Mouse (Mus musculus) forebrain, postnatal 0 days (tissue): ENCODE measurements around the gene Diexf. TPM values are rescaled to one million over a fixed set of nuclear protein-coding genes. Genes with fewer than 3 reads are reported as not detected.

Experiments
- ATAC-seq: fragments of 200-750 bp; cut with Nextera tagmentation; 2 replicates; pipeline ENCODE4 v1.8.0; 2017; ENCODE audit warnings: mild to moderate bottlenecking, moderate library complexity
- DNase-seq: peaks from one replicate; pipeline ENCODE4 v3.0.0-alpha.2; 2015
- H3K27ac ChIP-seq: fragments of 300-500 bp; sonication (generic); 2 replicates; pipeline ENCODE4 v1.5.1; 2014; ENCODE audit warnings: low read depth, mild to moderate bottlenecking, antibody characterized with exemption, low read length, moderate library complexity, mixed read lengths
- H3K27me3 ChIP-seq: fragments of 300-500 bp; sonication (generic); 2 replicates; pipeline ENCODE4 v1.6.1; 2014; ENCODE audit warnings: mild to moderate bottlenecking, low read length, mixed read lengths; ENCODE audit not compliant: insufficient read depth
- H3K36me3 ChIP-seq: fragments of 300-500 bp; sonication (generic); 2 replicates; pipeline ENCODE4 v1.6.1; 2014; ENCODE audit warnings: mild to moderate bottlenecking, moderate library complexity; ENCODE audit not compliant: insufficient read depth
- H3K4me1 ChIP-seq: fragments of 300-500 bp; sonication (generic); 2 replicates; pipeline ENCODE4 v1.6.1; 2014; ENCODE audit warnings: antibody characterized with exemption; ENCODE audit not compliant: insufficient read depth
- H3K4me2 ChIP-seq: fragments of 300-500 bp; sonication (generic); 2 replicates; pipeline ENCODE4 v1.6.1; 2014; ENCODE audit warnings: low read depth, mild to moderate bottlenecking, moderate library complexity
- H3K4me3 ChIP-seq: fragments of 300-500 bp; sonication (generic); 2 replicates; pipeline ENCODE4 v1.5.1; 2014; ENCODE audit warnings: low read depth, low read length, mixed read lengths
- H3K9ac ChIP-seq: fragments of 300-500 bp; sonication (generic); 2 replicates; pipeline ENCODE4 v1.6.1; 2014; ENCODE audit warnings: mild to moderate bottlenecking
- H3K9me3 ChIP-seq: fragments of 300-500 bp; sonication (generic); 2 replicates; pipeline ENCODE4 v1.6.1; 2016; ENCODE audit warnings: low read length
- CTCF ChIP-seq: sonication (generic); IDR thresholded peaks from 2 replicates; pipeline ENCODE4 v1.5.1; 2016; ENCODE audit warnings: antibody characterized with exemption, control low read depth, low read depth
- WGBS: fragments of 180-500 bp; shearing (Covaris S2); extraction: QIAGEN DNeasy Blood & Tissue Kit; methylation state at CpG from one replicate; pipeline ENCODE4 v1.1.7; 2014; 5-methylcytosine and 5-hydroxymethylcytosine counted together
- polyA plus RNA-seq: library from polyadenylated mRNA; unstranded; fragments of >200 nt; fragmentation: Nextera tagmentation; extraction: Ambion mirVana; gene quantifications from 2 replicates; pipeline ENCODE4 v1.2.1, GENCODE M21; 2015
- total RNA-seq: library from RNA; depleted of rRNA; stranded (reverse); fragments of >200 nt; gene quantifications from 2 replicates; pipeline ENCODE4 v1.2.3, GENCODE M21; 2014

The Diexf gene
- total and polyA plus RNA-seq, 2 experiments from 2014 or later: 6.2 to 18.6 TPM

DNA sequence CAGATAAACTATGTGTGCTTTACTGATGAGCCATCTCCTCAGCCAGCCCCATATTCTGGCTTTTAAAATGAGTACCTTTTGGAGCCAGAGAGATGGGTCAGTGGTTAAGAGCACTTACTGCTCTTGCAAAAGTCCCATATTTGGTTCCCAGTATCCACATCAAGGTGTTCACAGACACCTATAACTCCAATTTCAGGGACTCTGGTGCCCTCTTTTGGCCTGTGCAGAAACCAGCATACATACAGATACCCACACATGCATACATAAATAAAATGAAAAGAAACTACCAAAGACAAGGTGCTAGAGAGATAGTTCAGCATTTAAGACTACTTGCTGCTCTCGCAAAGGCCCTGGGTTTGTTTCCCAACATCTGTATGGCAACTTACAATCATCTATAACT lies 46.1 kb downstream of the Diexf start:
- ATAC-seq (no peak), DNase-seq (no peak)
- no peak overlapping the region for H3K4me3 ChIP-seq
- 0 out of 2 replicates have a peak, but pooled peaks cover 3% of the 10 kb centered on the region for H3K4me1 ChIP-seq
- no peaks in the 10 kb centered on the region for H3K27me3 ChIP-seq
- H3K27ac ChIP-seq: no peak overlapping the region
- H3K36me3 ChIP-seq: no peaks in the 10 kb centered on the region
- TF ChIP-seq CTCF: no peak
- 88% methylated on average over 1 of the region's 1 CpGs for WGBS
- no peaks in the 10 kb centered on the region for H3K9me3 ChIP-seq
- H3K4me2 ChIP-seq: no peak overlapping the region
- H3K9ac ChIP-seq: no peak overlapping the region

DNA sequence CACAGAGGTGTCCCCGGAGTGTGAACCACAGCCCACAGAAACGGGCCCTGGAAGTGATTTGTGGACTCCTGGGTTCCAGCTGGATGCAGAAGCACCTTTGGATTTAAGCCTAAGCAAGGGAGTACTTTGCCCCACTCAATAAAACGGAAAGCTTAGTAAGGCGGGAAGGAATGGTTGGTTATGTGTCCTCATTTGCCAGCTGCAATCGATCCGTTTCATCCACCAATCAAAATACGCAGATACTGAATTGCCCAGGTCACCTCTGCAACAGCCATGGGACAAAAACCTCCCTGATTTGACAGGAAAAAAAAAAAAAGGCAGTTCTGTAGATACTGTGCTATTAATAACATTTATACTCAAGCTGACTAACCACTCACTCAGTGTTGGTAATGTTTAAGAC lies 47.0 kb downstream of the Diexf start:
- no peak overlapping the region for H3K27ac ChIP-seq
- 0 out of 2 replicates have a peak, but pooled peaks cover 3% of the 10 kb centered on the region for H3K4me1 ChIP-seq
- H3K9me3 ChIP-seq: no peaks in the 10 kb centered on the region
- H3K36me3 ChIP-seq: no peaks in the 10 kb centered on the region
- WGBS: 58% methylated on average over 7 of the region's 7 CpGs
- no peak for DNase-seq
- ATAC-seq: no peak
- TF ChIP-seq CTCF: no peak
- H3K4me2 ChIP-seq: no peak overlapping the region
- H3K4me3 ChIP-seq: no peak overlapping the region
- no peak overlapping the region for H3K9ac ChIP-seq
- no peaks in the 10 kb centered on the region for H3K27me3 ChIP-seq

DNA sequence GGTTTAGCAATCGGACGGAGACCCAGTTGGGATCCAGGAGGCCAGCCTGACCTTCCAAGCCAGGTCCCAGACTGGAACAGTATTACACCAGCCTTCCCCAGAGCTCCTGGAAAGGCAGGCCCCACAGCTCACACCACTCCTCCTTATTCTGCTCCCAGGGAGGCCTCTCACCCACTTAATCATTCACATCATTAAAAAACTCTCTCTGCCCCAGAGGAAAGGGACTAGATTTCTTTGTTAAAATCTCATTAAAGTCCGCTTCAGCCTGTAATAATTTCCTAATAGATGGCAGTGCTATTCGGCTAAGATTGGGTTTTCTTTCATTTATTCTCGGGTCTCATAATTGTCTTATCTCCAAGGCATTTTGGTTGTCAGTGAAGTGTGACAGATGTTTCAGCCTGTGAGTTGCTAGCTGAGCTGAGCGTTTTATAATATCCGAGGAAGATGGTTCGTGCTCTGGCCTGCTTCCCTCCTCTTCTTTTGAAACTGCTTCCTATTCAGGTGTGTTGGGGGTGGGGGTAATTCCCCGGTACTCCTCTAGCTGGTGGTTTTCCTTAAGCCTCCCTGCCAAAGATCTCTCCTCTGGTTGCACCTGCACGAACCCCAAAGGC lies 47.7 kb downstream of the Diexf start:
- Histone ChIP-seq H3K27me3 (no peaks in the 10 kb centered on the region), H3K27ac (no peak overlapping the region), H3K9me3 (no peaks in the 10 kb centered on the region), H3K36me3 (no peaks in the 10 kb centered on the region), H3K4me3 (no peak overlapping the region), H3K4me1 (0 out of 2 replicates have a peak, but pooled peaks cover 3% of the 10 kb centered on the region), H3K4me2 (no peak overlapping the region), H3K9ac (no peak overlapping the region)
- DNase-seq (no peak), ATAC-seq (peak; percentile 35; the same call in 1 of the 2 replicates)
- TF ChIP-seq CTCF: no peak
- WGBS: 17% methylated on average over 10 of the region's 10 CpGs

DNA sequence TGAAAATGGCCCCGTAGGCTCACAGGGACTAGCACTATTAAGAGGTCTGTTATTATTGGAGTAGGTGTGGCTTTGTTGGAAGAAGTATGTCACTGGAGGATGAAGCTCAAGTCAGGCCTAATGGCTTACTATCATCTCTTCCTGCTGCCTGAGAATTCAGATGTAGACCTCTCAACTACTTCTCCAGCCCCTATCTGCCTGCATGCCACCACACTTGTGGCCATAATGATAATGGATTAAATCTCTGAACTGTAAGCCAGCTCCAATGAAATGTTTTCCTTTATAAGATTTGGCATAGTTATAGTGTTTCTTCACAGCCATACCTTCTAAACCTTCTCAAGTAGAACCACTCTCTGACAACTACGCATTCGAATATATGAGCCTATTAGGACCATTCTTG lies 67.5 kb downstream of the Diexf start:
- WGBS: 88% methylated on average over 3 of the region's 3 CpGs
- TF ChIP-seq CTCF: no peak
- no peaks in the 10 kb centered on the region for H3K36me3 ChIP-seq
- no peak overlapping the region for H3K9ac ChIP-seq
- H3K4me2 ChIP-seq: no peak overlapping the region
- no peaks in the 10 kb centered on the region for H3K27me3 ChIP-seq
- H3K4me3 ChIP-seq: no peak overlapping the region
- no peak for DNase-seq
- no peak for ATAC-seq
- no peaks in the 10 kb centered on the region for H3K9me3 ChIP-seq
- H3K27ac ChIP-seq: no peak overlapping the region
- H3K4me1 ChIP-seq: no peaks in the 10 kb centered on the region

DNA sequence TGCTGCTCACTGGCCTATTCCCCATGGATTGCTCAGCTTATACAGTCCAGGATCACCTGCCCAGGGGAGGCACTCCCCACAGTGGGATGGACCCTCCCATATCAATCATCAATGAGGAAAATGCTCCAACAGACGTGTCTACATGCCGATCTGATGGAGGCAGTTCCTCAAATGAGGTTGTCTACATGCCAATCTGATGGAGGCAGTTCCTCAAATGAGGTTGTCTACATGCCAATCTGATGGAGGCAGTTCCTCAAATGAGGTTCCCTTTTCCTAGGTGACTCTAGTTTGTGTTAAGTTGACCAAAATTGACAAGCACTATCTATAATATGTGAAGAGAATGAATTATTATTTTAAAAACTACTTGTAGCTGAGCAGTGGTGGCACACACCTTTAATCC lies 69.9 kb downstream of the Diexf start:
- Histone ChIP-seq H3K4me2 (no peak overlapping the region), H3K9ac (no peak overlapping the region), H3K9me3 (no peaks in the 10 kb centered on the region), H3K27me3 (no peaks in the 10 kb centered on the region), H3K4me3 (no peak overlapping the region), H3K27ac (no peak overlapping the region), H3K4me1 (no peaks in the 10 kb centered on the region), H3K36me3 (no peaks in the 10 kb centered on the region)
- ATAC-seq (no peak), DNase-seq (no peak)
- 76% methylated on average over 2 of the region's 2 CpGs for WGBS
- no peak for TF ChIP-seq CTCF

DNA sequence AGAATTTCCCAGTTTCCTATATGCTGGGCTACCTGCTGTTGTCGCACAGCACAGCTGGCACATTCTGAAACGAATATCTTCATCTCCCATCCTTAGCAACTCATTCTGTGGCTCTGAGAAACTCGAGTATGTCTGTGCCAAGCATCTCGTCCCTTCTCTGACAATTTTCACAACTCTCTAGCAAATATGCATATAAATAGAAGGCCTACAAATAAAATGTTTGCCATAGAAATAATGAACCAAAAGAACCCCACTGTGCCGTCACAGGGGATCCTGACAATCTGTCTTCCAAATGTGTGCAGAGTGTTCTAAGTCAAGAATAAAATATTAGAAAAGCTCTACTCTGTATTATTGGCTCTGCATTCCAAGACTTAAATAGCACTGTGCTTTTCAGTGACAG lies 70.5 kb downstream of the Diexf start:
- H3K4me2 ChIP-seq: no peak overlapping the region
- ATAC-seq (no peak), DNase-seq (peak; percentile 24)
- H3K27me3 ChIP-seq: no peaks in the 10 kb centered on the region
- 53% methylated on average over 5 of the region's 5 CpGs for WGBS
- H3K36me3 ChIP-seq: no peaks in the 10 kb centered on the region
- H3K4me1 ChIP-seq: no peaks in the 10 kb centered on the region
- H3K4me3 ChIP-seq: no peak overlapping the region
- H3K27ac ChIP-seq: no peak overlapping the region
- no peak for TF ChIP-seq CTCF
- H3K9ac ChIP-seq: no peak overlapping the region
- H3K9me3 ChIP-seq: no peaks in the 10 kb centered on the region

DNA sequence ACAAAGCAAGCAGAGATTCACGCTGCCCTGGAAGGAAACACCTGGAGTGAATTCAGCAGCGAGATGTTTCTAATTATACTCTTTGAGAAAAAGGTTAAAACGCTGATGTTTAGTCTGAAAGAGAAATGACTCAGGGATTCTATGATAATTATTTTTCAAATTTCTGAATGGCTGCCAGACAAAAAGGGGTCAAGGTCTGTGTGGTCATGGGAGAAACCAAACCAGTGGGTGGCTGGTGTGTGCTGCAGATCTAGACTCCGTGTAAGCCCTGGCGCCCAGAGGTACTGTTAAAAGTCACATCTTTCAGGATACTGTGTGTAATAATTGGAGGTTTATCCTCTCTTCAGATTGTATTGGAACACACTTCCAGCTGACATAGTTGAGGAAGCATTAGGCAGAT lies 75.7 kb downstream of the Diexf start:
- Histone ChIP-seq H3K9me3 (no peaks in the 10 kb centered on the region), H3K4me1 (no peaks in the 10 kb centered on the region), H3K27ac (no peak overlapping the region), H3K4me3 (no peak overlapping the region), H3K36me3 (no peaks in the 10 kb centered on the region), H3K4me2 (no peak overlapping the region), H3K27me3 (no peaks in the 10 kb centered on the region), H3K9ac (no peak overlapping the region)
- WGBS: 67% methylated on average over 5 of the region's 5 CpGs
- ATAC-seq (no peak), DNase-seq (no peak)
- TF ChIP-seq CTCF: no peak
